ENCODE assay signal across 21 mouse cellular contexts in genomic region chr17:31266321-31266950, GRCm38 (mm10). TPM values are rescaled to one million over a fixed set of nuclear protein-coding genes. Genes with fewer than 3 reads are reported as not detected.
DNase-seq lines count a peak whose midpoint lies in the region; ATAC-seq and TF ChIP-seq lines count a peak whose summit lies in the region.
"Had no signal": no experiment of that assay in that cellular context is flagged by ENCODE, and none has a peak within 500 bp of the region (broad histone marks: within the 10 kb centered on the region; RNA-seq: fewer than 3 reads in every experiment).

No protein-coding gene starts in this region.

- DNase-seq in spleen, adult 2 months (ENCODE audit: low read depth in 1 of 2, low spot score in 2 of 2), result no peak
- DNase-seq in spleen, postnatal 14 days (ENCODE audit: low spot score in 2 of 2), result no peak
- DNase-seq in spleen, postnatal 36 days (ENCODE audit: low spot score in 2 of 2), result peak; percentile 49 to 61
- peak; percentile 54 to 59 for DNase-seq in thymus, postnatal 36 days
- DNase-seq: B cell, adult 2 months; cerebellum, adult 8-10 months; gastrocnemius, postnatal 36 days; kidney, adult 8-10 months; kidney, postnatal 14 days; lung, adult 2 months; lung, postnatal 36 days had no signal

- TF ChIP-seq CTCF in spleen, adult 2 months (IDR thresholded peaks at IDR 0.05; ENCODE audit: extremely low read depth, insufficient read depth, insufficient read length, insufficient replicate concordance), result no peak
- TF ChIP-seq CTCF in E14TG2a.4 (conservative IDR thresholded peaks at IDR 0.05; ENCODE audit: low read length), result no peak

- peaks cover 20% of the 10 kb centered on the region; the same call in 1 of the 2 replicates for H3K4me1 ChIP-seq in spleen, adult 2 months (ENCODE audit: control insufficient read depth, insufficient read depth, insufficient read length)
- H3K4me1 ChIP-seq in E14TG2a.4 (replicated peaks; ENCODE audit: low read depth, low read length), result peaks cover 92% of the 10 kb centered on the region
- peaks cover 5% of the 10 kb centered on the region; the same call in 1 of the 2 replicates for H3K4me1 ChIP-seq in intestine, embryonic 15.5 days (replicated peaks)
- 0 out of 2 replicates have a peak, but pooled peaks cover 7% of the 10 kb centered on the region for H3K4me1 ChIP-seq in forebrain, embryonic 12.5 days
- H3K4me1 ChIP-seq: hindbrain, embryonic 13.5 days had no signal

- no peak overlapping the region for H3K9ac ChIP-seq in intestine, embryonic 15.5 days
- no peak overlapping the region for H3K9ac ChIP-seq in forebrain, embryonic 12.5 days
- H3K9ac ChIP-seq: hindbrain, embryonic 13.5 days had no signal

- H3K27me3 ChIP-seq in spleen, adult 2 months (ENCODE audit: control insufficient read depth, insufficient read depth, low read length), result no peaks in the 10 kb centered on the region
- no peaks in the 10 kb centered on the region for H3K27me3 ChIP-seq in E14TG2a.4 (ENCODE audit: insufficient read depth, low read length)
- no peaks in the 10 kb centered on the region for H3K27me3 ChIP-seq in intestine, embryonic 15.5 days (replicated peaks)
- H3K27me3 ChIP-seq in forebrain, embryonic 12.5 days, result no peaks in the 10 kb centered on the region

- 0 out of 2 replicates have a peak overlapping the region, but pooled peaks have one; percentile 0 for H3K27ac ChIP-seq in spleen, adult 2 months (ENCODE audit: insufficient read depth, low read length)
- H3K27ac ChIP-seq in intestine, embryonic 15.5 days, result no peak overlapping the region
- no peak overlapping the region for H3K27ac ChIP-seq in forebrain, embryonic 12.5 days
- H3K27ac ChIP-seq: heart, embryonic 10.5 days; hindbrain, embryonic 13.5 days had no signal

- no peak overlapping the region for H3K4me2 ChIP-seq in intestine, embryonic 15.5 days (replicated peaks)
- H3K4me2 ChIP-seq in forebrain, embryonic 12.5 days, result no peak overlapping the region
- H3K4me2 ChIP-seq: hindbrain, embryonic 13.5 days; liver, embryonic 11.5 days had no signal

- no peak overlapping the region for H3K4me3 ChIP-seq in spleen, adult 2 months (ENCODE audit: extremely low read depth, insufficient read depth, insufficient read length)
- H3K4me3 ChIP-seq in E14TG2a.4 (replicated peaks; ENCODE audit: low read length), result peak overlapping the region; percentile 50; the same call in 1 of the 2 replicates
- no peak overlapping the region for H3K4me3 ChIP-seq in intestine, embryonic 15.5 days (replicated peaks)
- H3K4me3 ChIP-seq in forebrain, embryonic 12.5 days (replicated peaks), result no peak overlapping the region
- H3K4me3 ChIP-seq: heart, embryonic 10.5 days; hindbrain, embryonic 13.5 days had no signal

- no peaks in the 10 kb centered on the region for H3K36me3 ChIP-seq in spleen, adult 2 months (ENCODE audit: control insufficient read depth, insufficient read depth, low read length)
- no peaks in the 10 kb centered on the region for H3K36me3 ChIP-seq in E14TG2a.4 (ENCODE audit: insufficient read depth, low read length)
- H3K36me3 ChIP-seq in intestine, embryonic 15.5 days, result no peaks in the 10 kb centered on the region
- no peaks in the 10 kb centered on the region for H3K36me3 ChIP-seq in forebrain, embryonic 12.5 days (replicated peaks)
- H3K36me3 ChIP-seq: G1E; heart, embryonic 10.5 days; hindbrain, embryonic 13.5 days had no signal

- ATAC-seq in intestine, embryonic 15.5 days, result no peak
- ATAC-seq in forebrain, embryonic 12.5 days (ENCODE audit: low FRiP score), result no peak
- ATAC-seq: forebrain, embryonic 14.5 days; inflammation-experienced regulatory T-cells, adult 6 months; midbrain, embryonic 16.5 days had no signal

- 68% methylated on average over 7 of the region's 7 CpGs for WGBS in spleen, adult 2 months
- WGBS in intestine, embryonic 15.5 days, result 70% methylated on average over 7 of the region's 7 CpGs
- 83% methylated on average over 7 of the region's 7 CpGs for WGBS in forebrain, embryonic 12.5 days

- no peak for TF ChIP-seq POLR2A in spleen, adult 2 months (IDR thresholded peaks at IDR 0.05; ENCODE audit: low read depth, low read length)

- no peaks in the 10 kb centered on the region for H3K9me3 ChIP-seq in E14TG2a.4 (ENCODE audit: low read length)
- no peaks in the 10 kb centered on the region for H3K9me3 ChIP-seq in intestine, embryonic 15.5 days
- no peaks in the 10 kb centered on the region for H3K9me3 ChIP-seq in forebrain, embryonic 12.5 days
- H3K9me3 ChIP-seq: heart, embryonic 10.5 days; hindbrain, embryonic 13.5 days had no signal

RNA-seq across cellular contexts. Expression of gene Rsph1, which starts 10.7 kb away (rescaled TPM):
- 0.08 and 0.13 TPM in 2 replicates for polyA plus RNA-seq in spleen, adult 2 months (2012; rRNA removed)
- polyA plus RNA-seq in intestine, embryonic 15.5 days (2015; fragmentation: Nextera tagmentation; extraction: Ambion mirVana), result 1.1 and 1.3 TPM in 2 replicates
- 2.6 and 3.8 TPM in 2 replicates for polyA plus RNA-seq in forebrain, embryonic 12.5 days (2016; fragmentation: Nextera tagmentation; extraction: Ambion mirVana)
- polyA plus RNA-seq: G1E had no signal

RNA-seq across cellular contexts. Expression of gene Slc37a1, which starts 20.2 kb away (rescaled TPM):
- 26.2 and 33.4 TPM in 2 replicates for polyA plus RNA-seq in spleen, adult 2 months (2012; rRNA removed)
- polyA plus RNA-seq in intestine, embryonic 15.5 days (2015; fragmentation: Nextera tagmentation; extraction: Ambion mirVana), result 18.4 and 22.7 TPM in 2 replicates
- 9.4 and 10.7 TPM in 2 replicates for polyA plus RNA-seq in forebrain, embryonic 12.5 days (2016; fragmentation: Nextera tagmentation; extraction: Ambion mirVana)
- polyA plus RNA-seq: G1E had no signal

RNA-seq across cellular contexts. Expression of gene Ubash3a, which starts 58.8 kb away (rescaled TPM):
- 12.5 and 15.0 TPM in 2 replicates for polyA plus RNA-seq in spleen, adult 2 months (2012; rRNA removed)
- 0.20 and 0.21 TPM in 2 replicates for polyA plus RNA-seq in intestine, embryonic 15.5 days (2015; fragmentation: Nextera tagmentation; extraction: Ambion mirVana)
- polyA plus RNA-seq in forebrain, embryonic 12.5 days (2016; fragmentation: Nextera tagmentation; extraction: Ambion mirVana), result 0.10 and 0.29 TPM in 2 replicates
- polyA plus RNA-seq: forebrain, embryonic 14.5 days; G1E; midbrain, embryonic 16.5 days had no signal

Comparison
In these comparisons a context has a peak if more than half of its experiments do, and no peak if none do; other contexts are left out.
1. DNase-seq: peak in spleen, postnatal 36 days (2 of 2) and thymus, postnatal 36 days (2 of 2); none in spleen, adult 2 months (0 of 2) and spleen, postnatal 14 days (0 of 2).
2. RNA of gene Ubash3a, which starts 58.8 kb away (polyA plus RNA-seq): 12.5 to 15.0 TPM in spleen, adult 2 months; 0.10 to 0.29 TPM in forebrain, embryonic 12.5 days and 0.20 to 0.21 TPM in intestine, embryonic 15.5 days; every median in the first group is over 10 times any median in the second.